Comparison of ENCODE assay signal across 11 mouse cellular contexts in genomic region chr2:51467027-51467694, GRCm38 (mm10).
DNase-seq lines count a peak whose midpoint lies in the region; ATAC-seq and TF ChIP-seq lines count a peak whose summit lies in the region.
"Had no signal": no experiment of that assay in that cellular context is flagged by ENCODE, and none has a peak within 500 bp of the region (broad histone marks: within the 10 kb centered on the region; RNA-seq: fewer than 3 reads in every experiment).

No protein-coding gene starts in this region.

- TF ChIP-seq CTCF in midbrain, postnatal 0 days (IDR thresholded peaks at IDR 0.05) = no peak

- no peak overlapping the region for H3K9ac ChIP-seq in midbrain, embryonic 11.5 days (ENCODE audit: low read length)
- no peak overlapping the region for H3K9ac ChIP-seq in midbrain, postnatal 0 days (replicated peaks; ENCODE audit: low read length, poor library complexity, severe bottlenecking)
- H3K9ac ChIP-seq: embryonic facial prominence, embryonic 12.5 days; lung, embryonic 15.5 days had no signal

- H3K4me2 ChIP-seq in midbrain, embryonic 11.5 days = no peak overlapping the region
- no peak overlapping the region for H3K4me2 ChIP-seq in midbrain, postnatal 0 days (ENCODE audit: low read depth, low read length, poor library complexity, severe bottlenecking)
- H3K4me2 ChIP-seq: embryonic facial prominence, embryonic 12.5 days; lung, embryonic 15.5 days had no signal

- ATAC-seq in cerebellum, adult (ENCODE audit: insufficient number of reproducible peaks, low FRiP score, low TSS enrichment) = 0 out of 2 replicates have a peak, but pooled peaks have one; percentile 15
- no peak for ATAC-seq in midbrain, embryonic 11.5 days (ENCODE audit: low FRiP score)
- no peak; the same call in 1 of the 2 replicates for ATAC-seq in midbrain, postnatal 0 days (ENCODE audit: low FRiP score)

- DNase-seq in cerebellum, adult 8-10 months = no peak
- no peak for DNase-seq in midbrain, embryonic 10.5 days (ENCODE audit: low spot score)
- no peak for DNase-seq in midbrain, embryonic 11.5 days (ENCODE audit: low spot score, missing footprints)
- no peak for DNase-seq in heart, embryonic 10.5 days (ENCODE audit: low spot score)
- DNase-seq in midbrain, postnatal 0 days (ENCODE audit: low spot score) = no peak
- no peak for DNase-seq in Muller cell, postnatal 12 days (ENCODE audit: inconsistent ontology term)
- DNase-seq in spleen, postnatal 10 days (ENCODE audit: low spot score in 2 of 2) = no peak
- DNase-seq: kidney, adult 11 months had no signal

- H3K27ac ChIP-seq in midbrain, embryonic 10.5 days (replicated peaks) = 0 out of 2 replicates have a peak overlapping the region, but pooled peaks have one; percentile 18
- no peak overlapping the region for H3K27ac ChIP-seq in midbrain, embryonic 11.5 days (ENCODE audit: low read depth, low read length)
- H3K27ac ChIP-seq in heart, embryonic 10.5 days = peak overlapping the region; percentile 18; the same call in 1 of the 2 replicates
- 0 out of 2 replicates have a peak overlapping the region, but pooled peaks have one; percentile 12 for H3K27ac ChIP-seq in midbrain, postnatal 0 days (ENCODE audit: low read depth, low read length)
- H3K27ac ChIP-seq: embryonic facial prominence, embryonic 12.5 days; lung, embryonic 15.5 days had no signal

- WGBS in midbrain, embryonic 10.5 days = 81% methylated on average over 7 of the region's 7 CpGs
- 83% methylated on average over 7 of the region's 7 CpGs for WGBS in midbrain, embryonic 11.5 days
- WGBS in heart, embryonic 10.5 days = 48% methylated on average over 7 of the region's 7 CpGs
- WGBS in midbrain, postnatal 0 days = 70% methylated on average over 7 of the region's 7 CpGs

- no peaks in the 10 kb centered on the region for H3K9me3 ChIP-seq in midbrain, embryonic 10.5 days (replicated peaks)
- no peaks in the 10 kb centered on the region for H3K9me3 ChIP-seq in midbrain, embryonic 11.5 days (ENCODE audit: control insufficient read depth, low read length)
- no peaks in the 10 kb centered on the region for H3K9me3 ChIP-seq in heart, embryonic 10.5 days
- H3K9me3 ChIP-seq in midbrain, postnatal 0 days (ENCODE audit: low read length) = no peaks in the 10 kb centered on the region
- H3K9me3 ChIP-seq: embryonic facial prominence, embryonic 12.5 days; lung, embryonic 15.5 days had no signal

- H3K4me1 ChIP-seq in midbrain, embryonic 10.5 days = no peaks in the 10 kb centered on the region
- H3K4me1 ChIP-seq in midbrain, embryonic 11.5 days (ENCODE audit: control insufficient read depth, insufficient read depth, low read length) = no peaks in the 10 kb centered on the region
- peaks cover 3% of the 10 kb centered on the region for H3K4me1 ChIP-seq in heart, embryonic 10.5 days
- no peaks in the 10 kb centered on the region for H3K4me1 ChIP-seq in midbrain, postnatal 0 days (ENCODE audit: insufficient read depth, low read length)
- H3K4me1 ChIP-seq: embryonic facial prominence, embryonic 12.5 days had no signal

- no peaks in the 10 kb centered on the region for H3K27me3 ChIP-seq in midbrain, embryonic 10.5 days (ENCODE audit: low read depth, poor library complexity, severe bottlenecking)
- no peaks in the 10 kb centered on the region for H3K27me3 ChIP-seq in midbrain, embryonic 11.5 days (ENCODE audit: control insufficient read depth, insufficient read depth, low read length)
- H3K27me3 ChIP-seq in heart, embryonic 10.5 days (ENCODE audit: insufficient read depth, poor library complexity, severe bottlenecking) = peaks cover 3% of the 10 kb centered on the region; the same call in 1 of the 2 replicates
- no peaks in the 10 kb centered on the region for H3K27me3 ChIP-seq in midbrain, postnatal 0 days (ENCODE audit: insufficient read depth, low read length)
- H3K27me3 ChIP-seq: embryonic facial prominence, embryonic 12.5 days; lung, embryonic 15.5 days had no signal

- H3K36me3 ChIP-seq in midbrain, embryonic 10.5 days = no peaks in the 10 kb centered on the region
- H3K36me3 ChIP-seq in midbrain, embryonic 11.5 days (ENCODE audit: control insufficient read depth, insufficient read depth, low read length) = no peaks in the 10 kb centered on the region
- H3K36me3 ChIP-seq in heart, embryonic 10.5 days = no peaks in the 10 kb centered on the region
- no peaks in the 10 kb centered on the region for H3K36me3 ChIP-seq in midbrain, postnatal 0 days (ENCODE audit: insufficient read depth, low read length)
- H3K36me3 ChIP-seq: embryonic facial prominence, embryonic 12.5 days; lung, embryonic 15.5 days had no signal

- H3K4me3 ChIP-seq in midbrain, embryonic 10.5 days = no peak overlapping the region
- H3K4me3 ChIP-seq in midbrain, embryonic 11.5 days (ENCODE audit: low read depth, low read length) = no peak overlapping the region
- H3K4me3 ChIP-seq in heart, embryonic 10.5 days = no peak overlapping the region
- no peak overlapping the region for H3K4me3 ChIP-seq in midbrain, postnatal 0 days (ENCODE audit: low read depth, low read length)
- H3K4me3 ChIP-seq: embryonic facial prominence, embryonic 12.5 days; lung, embryonic 15.5 days had no signal
